Mouse (Mus musculus) intestine, embryonic 16.5 days (tissue): ENCODE results near the gene Ciita. TPM values are rescaled to one million over a fixed set of nuclear protein-coding genes. Genes with fewer than 3 reads are reported as not detected.

Experiments used
- ATAC-seq: fragments of 200-750 bp; cut with Nextera tagmentation; 2 replicates; pipeline ENCODE4 v1.8.0; 2017; ENCODE audit warnings: moderate TSS enrichment, moderate library complexity
- H3K27ac ChIP-seq: fragments of 300-500 bp; sonication (generic); 2 replicates; pipeline ENCODE4 v1.5.1; 2014; ENCODE audit warnings: mild to moderate bottlenecking, low read length
- H3K27me3 ChIP-seq: fragments of 300-500 bp; sonication (generic); replicated peaks from 2 replicates; pipeline ENCODE4 v1.6.1; 2014; ENCODE audit warnings: low read length, control low read depth, mixed read lengths; ENCODE audit not compliant: control insufficient read depth, insufficient read depth
- H3K36me3 ChIP-seq: fragments of 300-500 bp; sonication (generic); 2 replicates; pipeline ENCODE4 v1.6.1; 2014; ENCODE audit warnings: low read length, control low read depth; ENCODE audit not compliant: control insufficient read depth, insufficient read depth
- H3K4me1 ChIP-seq: fragments of 300-500 bp; sonication (generic); 2 replicates; pipeline ENCODE4 v1.6.1; 2014; ENCODE audit warnings: low read length, control low read depth, mixed read lengths; ENCODE audit not compliant: control insufficient read depth, insufficient read depth
- H3K4me2 ChIP-seq: fragments of 300-500 bp; sonication (generic); 2 replicates; pipeline ENCODE4 v1.6.1; 2014; ENCODE audit warnings: low read depth, low read length, control low read depth
- H3K4me3 ChIP-seq: fragments of 300-500 bp; sonication (generic); 2 replicates; pipeline ENCODE4 v1.5.1; 2014; ENCODE audit warnings: mild to moderate bottlenecking, low read length
- H3K9ac ChIP-seq: fragments of 300-500 bp; sonication (generic); 2 replicates; pipeline ENCODE4 v1.6.1; 2014; ENCODE audit warnings: low read depth, low read length
- H3K9me3 ChIP-seq: fragments of 300-500 bp; sonication (generic); 2 replicates; pipeline ENCODE4 v1.6.1; 2016; ENCODE audit warnings: low read length, control low read depth; ENCODE audit not compliant: control insufficient read depth
- WGBS: fragments of 180-500 bp; shearing (Covaris S2); extraction: QIAGEN DNeasy Blood & Tissue Kit; methylation state at CpG from one replicate; pipeline ENCODE4 v1.1.7; 2014; 5-methylcytosine and 5-hydroxymethylcytosine counted together
- polyA plus RNA-seq: library from polyadenylated mRNA; unstranded; fragments of >200 nt; fragmentation: Nextera tagmentation; extraction: Ambion mirVana; gene quantifications from 2 replicates; pipeline ENCODE4 v1.2.1, GENCODE M21; 2015

Ciita gene
- polyA plus RNA-seq, 1 experiment from 2014 or later: 0.49 TPM

GRCm38 (mm10) chr16:10549600-10549999 lies 69.7 kb downstream of the Ciita start:
- Histone ChIP-seq H3K27me3 (no peaks in the 10 kb centered on the region), H3K9ac (no peak overlapping the region), H3K4me3 (no peak overlapping the region), H3K36me3 (no peaks in the 10 kb centered on the region), H3K4me2 (no peak overlapping the region), H3K4me1 (peaks cover 10% of the 10 kb centered on the region), H3K9me3 (no peaks in the 10 kb centered on the region), H3K27ac (no peak overlapping the region)
- ATAC-seq: no peak
- WGBS: 81% methylated on average over 2 of the region's 2 CpGs

DNA sequence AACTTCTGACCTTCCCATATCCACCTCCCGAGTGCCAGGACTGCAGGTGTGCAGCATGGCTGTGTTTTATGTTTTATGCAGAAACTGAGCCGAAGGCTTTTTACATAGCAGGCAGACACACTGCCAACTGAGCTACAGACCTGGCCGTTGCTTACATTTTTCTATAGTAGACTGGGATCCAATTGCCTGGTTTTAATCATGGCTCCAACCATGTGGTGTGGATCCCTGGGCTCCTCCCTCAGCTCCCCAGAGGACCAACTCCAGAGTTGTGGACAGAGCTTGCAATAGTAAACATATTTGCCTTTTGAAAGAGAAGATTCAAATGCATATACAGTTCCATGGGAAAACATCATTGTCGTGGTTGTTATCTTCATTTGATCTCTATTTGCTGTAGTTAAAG lies 71.7 kb downstream of the Ciita start:
- no peak overlapping the region for H3K27ac ChIP-seq
- no peak overlapping the region for H3K4me3 ChIP-seq
- WGBS: 73% methylated on average over 4 of the region's 4 CpGs
- no peaks in the 10 kb centered on the region for H3K27me3 ChIP-seq
- H3K36me3 ChIP-seq: no peaks in the 10 kb centered on the region
- no peaks in the 10 kb centered on the region for H3K9me3 ChIP-seq
- peaks cover 3% of the 10 kb centered on the region for H3K4me1 ChIP-seq
- no peak overlapping the region for H3K9ac ChIP-seq
- no peak for ATAC-seq
- H3K4me2 ChIP-seq: no peak overlapping the region

- no peaks in the 10 kb centered on the region for H3K9me3 ChIP-seq
- no peaks in the 10 kb centered on the region for H3K4me1 ChIP-seq
- H3K9ac ChIP-seq: no peak overlapping the region
- ATAC-seq: no peak
- 92% methylated on average over 2 of the region's 2 CpGs for WGBS
- H3K4me2 ChIP-seq: no peak overlapping the region
- H3K4me3 ChIP-seq: no peak overlapping the region
- H3K36me3 ChIP-seq: no peaks in the 10 kb centered on the region
- H3K27ac ChIP-seq: no peak overlapping the region
- H3K27me3 ChIP-seq: no peaks in the 10 kb centered on the region
Measured at GRCm38 (mm10) chr16:10553858-10554257, 74.0 kb downstream of the Ciita start.

DNA sequence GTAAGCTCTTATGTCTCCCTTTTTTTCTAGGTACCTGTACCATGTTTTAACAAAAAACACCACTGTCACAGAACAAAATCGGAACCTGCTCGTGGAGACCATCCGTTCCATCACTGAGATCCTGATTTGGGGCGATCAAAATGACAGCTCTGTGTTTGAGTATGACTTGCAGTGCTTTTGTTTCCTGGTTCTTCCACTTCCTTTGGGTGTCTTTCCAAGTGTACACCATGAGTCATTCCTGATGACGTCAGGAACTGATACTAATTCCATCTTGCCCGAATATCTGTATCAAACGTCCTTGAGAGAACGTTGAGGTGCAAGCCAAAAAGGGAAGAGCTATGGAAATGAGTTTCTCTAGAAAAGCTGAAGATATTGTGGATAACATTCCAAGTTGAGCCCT lies 80.1 kb downstream of the Ciita start:
- Histone ChIP-seq H3K36me3 (no peaks in the 10 kb centered on the region), H3K9me3 (no peaks in the 10 kb centered on the region), H3K4me1 (no peaks in the 10 kb centered on the region), H3K9ac (no peak overlapping the region), H3K27me3 (no peaks in the 10 kb centered on the region), H3K27ac (no peak overlapping the region), H3K4me3 (no peak overlapping the region), H3K4me2 (no peak overlapping the region)
- ATAC-seq: no peak
- 90% methylated on average over 8 of the region's 8 CpGs for WGBS

GRCm38 (mm10) chr16:10565278-10565885 lies 85.5 kb downstream of the Ciita start:
- Histone ChIP-seq H3K36me3 (no peaks in the 10 kb centered on the region), H3K9me3 (no peaks in the 10 kb centered on the region), H3K4me3 (no peak overlapping the region), H3K27me3 (no peaks in the 10 kb centered on the region), H3K9ac (no peak overlapping the region), H3K4me1 (no peaks in the 10 kb centered on the region), H3K27ac (no peak overlapping the region), H3K4me2 (no peak overlapping the region)
- 38% methylated on average over 4 of the region's 4 CpGs for WGBS
- ATAC-seq: peak; percentile 74

DNA sequence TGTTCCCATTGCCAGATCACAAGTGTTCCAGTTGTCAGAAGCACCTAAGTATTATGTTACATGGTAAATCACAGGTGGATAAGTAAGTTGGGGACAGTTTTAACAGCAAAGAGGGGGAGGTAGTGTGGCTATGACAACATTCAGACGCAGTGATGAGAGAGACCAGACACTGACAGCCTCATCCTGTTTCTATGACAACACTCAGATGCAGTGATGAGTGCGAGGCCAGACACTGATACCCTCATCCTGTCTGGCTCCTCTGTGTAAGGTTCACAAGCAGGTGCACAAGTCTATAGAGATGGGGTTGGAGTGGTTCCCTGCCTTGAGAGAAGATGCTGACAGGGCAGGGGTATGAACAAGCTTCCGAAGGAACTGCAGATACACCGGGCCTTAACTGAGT lies 87.3 kb downstream of the Ciita start:
- no peaks in the 10 kb centered on the region for H3K9me3 ChIP-seq
- H3K4me2 ChIP-seq: no peak overlapping the region
- no peaks in the 10 kb centered on the region for H3K4me1 ChIP-seq
- H3K27ac ChIP-seq: no peak overlapping the region
- no peaks in the 10 kb centered on the region for H3K36me3 ChIP-seq
- H3K9ac ChIP-seq: no peak overlapping the region
- H3K27me3 ChIP-seq: no peaks in the 10 kb centered on the region
- H3K4me3 ChIP-seq: no peak overlapping the region
- no peak for ATAC-seq
- WGBS: 90% methylated on average over 4 of the region's 4 CpGs

DNA sequence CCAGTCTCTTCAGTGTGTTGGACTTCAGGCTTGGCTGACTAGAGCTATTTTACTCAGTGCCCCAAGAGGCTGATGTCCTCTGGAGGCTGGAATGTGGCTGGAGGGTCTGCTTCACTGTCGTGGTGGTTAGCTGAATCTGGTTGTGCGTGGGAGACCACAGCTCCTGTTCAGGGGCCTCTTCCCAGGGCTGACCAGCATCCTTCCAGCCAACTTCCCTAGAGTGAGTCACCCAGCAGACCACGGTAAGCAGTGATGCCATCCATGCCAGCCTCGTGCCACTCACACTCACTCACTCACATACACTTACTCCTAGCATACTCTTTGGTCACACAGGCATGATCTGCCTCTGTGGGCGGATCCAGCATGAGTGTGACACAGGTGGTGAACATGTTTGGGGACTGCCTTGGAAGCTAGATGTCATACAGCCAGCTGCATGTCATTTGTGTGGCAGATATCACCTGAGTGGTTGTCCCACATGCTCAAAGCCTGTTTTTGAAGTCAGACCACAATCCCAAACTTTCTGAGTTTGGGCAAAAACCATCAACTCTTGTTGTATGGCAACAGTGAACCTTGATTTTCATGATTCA lies 90.0 kb downstream of the Ciita start:
- Histone ChIP-seq H3K9me3 (no peaks in the 10 kb centered on the region), H3K27me3 (no peaks in the 10 kb centered on the region), H3K27ac (no peak overlapping the region), H3K9ac (no peak overlapping the region), H3K4me1 (no peaks in the 10 kb centered on the region), H3K4me3 (no peak overlapping the region), H3K4me2 (no peak overlapping the region), H3K36me3 (no peaks in the 10 kb centered on the region)
- no peak for ATAC-seq
- WGBS: 87% methylated on average over 5 of the region's 5 CpGs

GRCm38 (mm10) chr16:10570708-10571107 lies 90.8 kb downstream of the Ciita start:
- 69% methylated on average over 1 of the region's 1 CpGs for WGBS
- H3K27ac ChIP-seq: no peak overlapping the region
- no peak for ATAC-seq
- H3K9ac ChIP-seq: no peak overlapping the region
- H3K4me1 ChIP-seq: no peaks in the 10 kb centered on the region
- H3K36me3 ChIP-seq: no peaks in the 10 kb centered on the region
- H3K27me3 ChIP-seq: no peaks in the 10 kb centered on the region
- H3K4me3 ChIP-seq: no peak overlapping the region
- no peak overlapping the region for H3K4me2 ChIP-seq
- H3K9me3 ChIP-seq: no peaks in the 10 kb centered on the region

DNA sequence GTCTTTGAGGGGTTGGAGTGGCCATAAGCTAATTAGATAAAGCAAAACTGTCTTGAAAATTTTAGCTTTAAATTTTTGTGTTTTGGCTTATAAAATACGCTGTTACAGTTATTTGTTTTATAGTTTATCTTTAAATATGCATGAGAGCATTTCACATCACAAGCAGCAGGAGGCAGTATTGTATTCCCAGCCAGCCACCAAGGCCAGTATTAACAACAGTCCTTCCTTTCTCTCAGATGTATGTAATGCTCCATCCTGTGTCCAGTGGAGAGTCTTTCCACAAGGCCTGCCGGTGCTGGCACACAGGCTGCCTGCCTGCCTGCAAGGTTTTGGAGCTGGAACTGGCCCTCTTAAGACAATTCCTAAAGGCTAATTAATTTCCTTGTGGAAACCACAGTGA lies 92.0 kb downstream of the Ciita start:
- Histone ChIP-seq H3K4me3 (no peak overlapping the region), H3K36me3 (no peaks in the 10 kb centered on the region), H3K27me3 (no peaks in the 10 kb centered on the region), H3K4me2 (no peak overlapping the region), H3K9me3 (no peaks in the 10 kb centered on the region), H3K27ac (no peak overlapping the region), H3K4me1 (no peaks in the 10 kb centered on the region), H3K9ac (no peak overlapping the region)
- 48% methylated on average over 2 of the region's 2 CpGs for WGBS
- no peak for ATAC-seq

GRCm38 (mm10) chr16:10574936-10575335 lies 95.1 kb downstream of the Ciita start:
- H3K4me2 ChIP-seq: no peak overlapping the region
- H3K9ac ChIP-seq: no peak overlapping the region
- WGBS: 83% methylated on average over 2 of the region's 2 CpGs

More at GRCm38 (mm10) chr16:10574936-10575335, 95.1 kb downstream of the Ciita start:
- no peaks in the 10 kb centered on the region for H3K4me1 ChIP-seq
- no peaks in the 10 kb centered on the region for H3K36me3 ChIP-seq
- H3K27me3 ChIP-seq: no peaks in the 10 kb centered on the region
- ATAC-seq: no peak
- no peaks in the 10 kb centered on the region for H3K9me3 ChIP-seq
- no peak overlapping the region for H3K4me3 ChIP-seq
- no peak overlapping the region for H3K27ac ChIP-seq
